Mouse (Mus musculus) heart, adult 18-20 months (tissue): ENCODE measurements around the gene Palmd. TPM values are rescaled to one million over a fixed set of nuclear protein-coding genes. Genes with fewer than 3 reads are reported as not detected.

ENCODE experiments used
- DNase-seq, 2 experiments: peaks; one replicate each; pipeline ENCODE4 v3.0.0; 2021 to 2022; ENCODE audit warnings: mixed read lengths in 1 of 2
- long read RNA-seq, 2 experiments: library from polyadenylated mRNA; stranded (forward); transcript quantifications; one replicate each; pipeline ENCODE4 v2.0.0; 2021
- total RNA-seq, 2 experiments: library from RNA; stranded (reverse); gene quantifications; 2 replicates each; pipeline ENCODE4 v1.2.3; 2021

The Palmd gene
- 10 to 100 TPM; 46.9 to 50.3 TPM for total RNA-seq
- long read RNA-seq, experiment 1, transcript Palmd-201 (8 exons, 2,433 nt): major isoform, 48 of 54 reads
- long read RNA-seq, experiment 1, partial matches to known transcripts: 3 of 54 reads
- long read RNA-seq, experiment 1, other reads (novel, unspliced or antisense): 2 of 54 reads
- long read RNA-seq, experiment 2, transcript Palmd-201 (8 exons, 2,433 nt): major isoform, 12 of 19 reads
- long read RNA-seq, experiment 2, partial matches to known transcripts: 5 of 19 reads
- long read RNA-seq, experiment 2, other reads (novel, unspliced or antisense): 2 of 19 reads

- DNase-seq: peak; percentile 79 to 80
Measured at GRCm38 (mm10) chr3:116968540-116968997, at the start of gene Palmd. TSS of gene Palmd (minus strand) at chr3:116968987.

GRCm38 (mm10) chr3:117010182-117010581 is 41.4 kb upstream of the Palmd start:
- DNase-seq: no peak

GRCm38 (mm10) chr3:117007340-117007739 is 38.6 kb upstream of the Palmd start:
- DNase-seq: no peak

GRCm38 (mm10) chr3:117006636-117007035 is 37.8 kb upstream of the Palmd start:
- DNase-seq: no peak

GRCm38 (mm10) chr3:117003379-117003778 is 34.6 kb upstream of the Palmd start:
- no peak for DNase-seq

GRCm38 (mm10) chr3:117001686-117002485 is 33.1 kb upstream of the Palmd start:
- no peak for DNase-seq

- no peak for DNase-seq
Measured at GRCm38 (mm10) chr3:116993011-116993410, 24.2 kb upstream of the Palmd start.

GRCm38 (mm10) chr3:116991180-116991579 is 22.4 kb upstream of the Palmd start:
- no peak for DNase-seq

GRCm38 (mm10) chr3:116988221-116988620 is 19.4 kb upstream of the Palmd start:
- DNase-seq: no peak

GRCm38 (mm10) chr3:116986451-116986850 is 17.7 kb upstream of the Palmd start:
- DNase-seq: no peak

- DNase-seq: no peak
Measured at GRCm38 (mm10) chr3:116985741-116986140, 17.0 kb upstream of the Palmd start.

GRCm38 (mm10) chr3:116985042-116985455 is 16.3 kb upstream of the Palmd start:
- DNase-seq: no peak

- peak; percentile 31 to 64 for DNase-seq
Measured at GRCm38 (mm10) chr3:116981811-116982575, 13.2 kb upstream of the Palmd start.

- no peak for DNase-seq
Measured at GRCm38 (mm10) chr3:116969786-116970185, 999 bp upstream of the Palmd start.

GRCm38 (mm10) chr3:116969003-116969402 is 216 bp upstream of the Palmd start:
- no peak for DNase-seq

- no peak for DNase-seq
Measured at GRCm38 (mm10) chr3:116967967-116968366, 820 bp downstream of the Palmd start, which contains the start of gene 4930455H04Rik. TSS of gene 4930455H04Rik (plus strand) at chr3:116968267.

GRCm38 (mm10) chr3:116967436-116967835 is 1.4 kb downstream of the Palmd start:
- no peak for DNase-seq

- peak; percentile 78 to 81 for DNase-seq
Measured at GRCm38 (mm10) chr3:116966800-116967199, 2.0 kb downstream of the Palmd start.

GRCm38 (mm10) chr3:116966225-116966624 is 2.6 kb downstream of the Palmd start:
- DNase-seq: peak; percentile 77 to 87

- DNase-seq: peak; percentile 85 to 87
Measured at GRCm38 (mm10) chr3:116964426-116964825, 4.4 kb downstream of the Palmd start.

GRCm38 (mm10) chr3:116963213-116963612 is 5.6 kb downstream of the Palmd start:
- DNase-seq: peak in 1 of 2 experiments; percentile 67
